Mouse (Mus musculus) megakaryocyte progenitor cell, adult 5-6 weeks (primary cell): Measurements from ENCODE around the gene Iqsec1. TPM values are rescaled to one million over a fixed set of nuclear protein-coding genes. Genes with fewer than 3 reads are reported as not detected.

ENCODE experiments used
- ATAC-seq: replicated peaks from 2 replicates; pipeline ENCODE4 v1.8.0; 2016; ENCODE audit warnings: mild to moderate bottlenecking, moderate TSS enrichment, inconsistent platforms; ENCODE audit not compliant: poor library complexity
- total RNA-seq, 2 experiments: library from RNA; stranded (forward) in 1 of 2; stranded (reverse) in 1 of 2; fragments of 157-497, 149-512 nt in 1 of 2; fragments of 200-1000 nt in 1 of 2; gene quantifications; 2 replicates each; pipeline versions ENCODE4 v1.2.3 to v1.2.4; 2015 to 2017

The Iqsec1 gene
- total RNA-seq, 2 experiments from 2014 or later: 3.5 to 32.5 TPM

DNA sequence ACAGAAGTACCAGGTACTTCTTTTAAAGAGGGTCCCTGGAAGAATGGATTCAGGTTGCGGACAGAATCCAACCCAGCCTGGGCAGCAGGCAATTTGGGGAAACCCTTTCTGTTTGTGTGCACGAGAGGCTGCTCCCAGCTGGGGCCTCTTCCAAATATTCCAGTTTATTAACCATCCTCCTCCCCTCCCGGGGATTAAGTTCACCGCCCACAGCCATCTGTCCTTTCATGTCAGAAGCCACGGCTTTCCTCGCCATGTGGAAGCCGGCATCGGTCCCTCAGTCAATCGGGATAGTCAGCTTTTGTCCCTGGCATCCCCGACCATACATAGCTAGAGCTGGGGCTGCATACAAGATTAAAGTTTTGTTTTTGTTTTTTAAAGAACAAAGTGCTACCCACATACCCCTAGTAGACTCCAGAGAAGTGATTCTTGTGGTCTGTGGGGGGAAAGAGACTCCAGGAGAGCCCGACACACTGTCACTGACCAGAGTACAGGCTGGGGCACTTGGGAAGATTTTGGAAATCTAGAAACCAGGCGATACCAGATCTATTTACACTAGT, 276.9 kb downstream of the Iqsec1 start:
- ATAC-seq: no peak

DNA sequence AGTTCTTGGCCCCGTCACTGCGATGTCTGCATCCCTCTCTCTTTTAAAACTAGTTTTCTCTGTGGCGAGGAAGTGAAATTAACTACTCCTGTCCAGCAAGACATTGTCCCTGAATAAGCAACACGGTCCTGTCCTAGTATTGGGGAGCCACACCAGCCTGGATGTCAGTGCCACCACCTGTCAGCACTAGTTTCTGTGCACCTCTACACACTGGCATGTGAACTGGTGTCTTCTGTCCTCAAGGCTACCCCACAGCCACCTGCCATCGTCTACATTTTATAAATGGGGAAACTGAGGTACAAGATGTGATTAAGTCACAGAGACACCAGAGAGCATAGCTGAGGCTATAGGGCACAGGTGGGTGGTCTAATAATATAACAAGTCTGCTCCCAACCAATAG, 277.7 kb downstream of the Iqsec1 start:
- no peak for ATAC-seq

DNA sequence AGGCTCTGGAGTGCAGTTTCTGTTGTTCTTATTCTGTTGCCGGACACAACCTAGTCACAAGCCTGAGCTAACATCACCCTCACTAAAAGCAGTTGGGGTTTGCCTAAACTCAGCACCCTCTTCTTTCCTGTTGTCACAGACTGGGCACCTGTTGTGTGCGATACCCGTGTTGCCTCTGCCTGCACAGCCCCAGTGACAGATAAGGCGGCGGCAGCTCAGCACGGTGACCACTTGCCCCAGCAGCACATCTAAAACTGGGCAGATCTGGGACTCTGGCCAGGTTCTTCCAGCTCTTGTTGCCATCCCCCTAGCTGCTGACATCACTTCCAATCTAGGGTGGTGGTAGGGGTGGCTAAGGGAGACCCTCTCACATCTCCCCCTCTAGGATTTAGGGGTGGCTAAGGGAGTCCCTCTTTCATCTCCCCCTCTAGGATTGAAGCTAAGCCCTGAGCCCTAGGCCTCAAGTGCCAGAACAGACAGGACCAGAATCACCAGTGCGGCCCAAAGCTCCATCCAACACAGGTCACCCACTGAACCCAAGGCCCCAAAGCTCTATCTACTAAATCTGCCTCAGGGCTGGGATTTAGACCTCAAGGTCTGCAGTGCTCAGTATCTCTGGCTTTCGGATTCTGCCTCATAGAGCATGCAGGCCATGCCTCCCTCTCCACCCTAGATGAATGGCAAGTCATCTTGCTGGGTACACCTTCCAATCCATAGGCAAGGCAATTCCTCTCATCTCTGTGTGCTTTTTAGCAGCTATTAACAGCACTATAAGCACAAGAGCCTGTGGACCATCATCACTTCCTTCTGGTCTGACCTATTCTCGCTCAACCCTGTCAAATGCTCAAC, 278.3 kb downstream of the Iqsec1 start:
- ATAC-seq: peak; percentile 78

DNA sequence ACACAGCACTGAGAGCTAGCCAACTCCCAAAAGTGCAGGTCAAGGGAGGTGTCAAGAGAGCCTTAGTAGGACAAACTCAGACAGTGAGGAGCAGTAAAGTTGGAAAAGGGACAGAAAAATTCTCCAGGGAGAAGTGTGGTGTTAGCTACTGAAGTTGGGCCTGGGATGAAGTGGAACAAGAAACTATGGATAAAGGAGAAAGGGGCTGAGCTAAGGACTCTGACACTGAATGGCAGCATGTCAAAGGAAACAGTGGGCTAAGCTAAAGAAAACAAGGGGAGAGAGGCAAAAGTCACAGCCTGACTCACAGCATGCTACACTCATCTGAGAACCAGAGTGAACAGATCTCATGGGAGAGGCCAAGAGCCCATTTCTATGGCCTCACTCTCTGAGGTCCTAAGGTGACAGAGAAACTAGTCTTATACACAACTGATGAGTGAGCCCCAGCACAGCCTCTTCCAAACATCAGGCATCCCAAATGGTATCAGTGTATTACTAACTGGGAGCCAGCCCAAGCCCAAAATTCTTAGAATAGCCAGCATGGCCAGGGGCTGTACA, 280.3 kb downstream of the Iqsec1 start:
- no peak for ATAC-seq

DNA sequence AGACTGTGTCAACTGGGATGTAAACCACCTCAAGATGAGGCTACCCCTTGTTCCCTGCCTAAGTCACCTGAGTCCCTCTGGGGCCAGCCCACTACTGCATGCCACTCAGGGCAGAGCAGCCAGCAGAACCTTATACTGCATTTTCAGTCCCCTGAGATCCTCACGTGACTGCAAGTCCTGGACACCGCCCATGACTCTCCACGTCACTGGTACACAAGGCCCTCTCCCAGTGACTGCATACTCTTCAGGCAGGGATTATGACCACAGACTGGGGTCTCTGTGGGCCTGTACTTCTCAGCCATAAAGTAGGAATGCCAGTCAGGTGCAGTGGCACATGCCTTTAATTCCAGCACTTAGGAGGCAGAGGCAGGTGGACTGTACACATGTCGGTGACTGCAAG, 281.3 kb downstream of the Iqsec1 start:
- ATAC-seq: no peak

DNA sequence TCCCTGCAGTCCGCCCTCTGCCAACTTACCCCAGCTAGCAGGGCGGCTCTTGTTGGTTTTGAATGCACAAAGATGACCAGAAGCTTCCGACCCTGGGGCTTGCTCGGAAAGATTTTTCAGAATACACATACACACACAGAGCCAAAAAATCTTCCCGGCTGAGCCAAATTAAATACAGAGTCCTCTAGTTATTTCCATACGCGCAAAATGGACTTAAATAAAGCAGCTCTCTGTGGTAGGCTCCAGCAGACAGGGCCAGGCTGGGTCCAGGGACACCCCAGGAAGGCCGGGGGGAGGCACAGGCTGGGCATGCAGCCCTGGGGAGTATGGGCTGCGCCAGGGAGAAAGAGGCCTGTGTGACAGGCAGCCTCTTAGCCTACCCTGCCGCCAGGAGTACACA, 282.0 kb downstream of the Iqsec1 start:
- ATAC-seq: no peak

DNA sequence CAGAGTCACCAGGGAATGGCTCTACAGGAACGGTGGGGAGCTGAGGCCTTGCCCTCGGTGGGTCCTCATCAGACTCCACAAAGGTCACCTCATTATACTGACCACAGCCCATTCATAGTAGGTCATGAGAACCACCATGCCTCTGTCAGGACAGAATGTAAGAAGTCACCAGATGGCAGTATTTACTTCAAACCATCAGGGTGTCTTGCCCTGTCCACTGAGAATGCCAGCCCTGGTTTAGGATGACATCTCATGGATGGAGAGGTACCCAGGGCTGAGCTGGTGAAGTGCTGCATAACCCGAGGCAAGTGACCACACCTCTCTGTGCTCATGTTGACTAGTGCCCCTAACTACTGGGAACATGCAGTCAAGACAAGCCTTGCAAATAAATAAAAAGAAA, 282.7 kb downstream of the Iqsec1 start:
- ATAC-seq: no peak

DNA sequence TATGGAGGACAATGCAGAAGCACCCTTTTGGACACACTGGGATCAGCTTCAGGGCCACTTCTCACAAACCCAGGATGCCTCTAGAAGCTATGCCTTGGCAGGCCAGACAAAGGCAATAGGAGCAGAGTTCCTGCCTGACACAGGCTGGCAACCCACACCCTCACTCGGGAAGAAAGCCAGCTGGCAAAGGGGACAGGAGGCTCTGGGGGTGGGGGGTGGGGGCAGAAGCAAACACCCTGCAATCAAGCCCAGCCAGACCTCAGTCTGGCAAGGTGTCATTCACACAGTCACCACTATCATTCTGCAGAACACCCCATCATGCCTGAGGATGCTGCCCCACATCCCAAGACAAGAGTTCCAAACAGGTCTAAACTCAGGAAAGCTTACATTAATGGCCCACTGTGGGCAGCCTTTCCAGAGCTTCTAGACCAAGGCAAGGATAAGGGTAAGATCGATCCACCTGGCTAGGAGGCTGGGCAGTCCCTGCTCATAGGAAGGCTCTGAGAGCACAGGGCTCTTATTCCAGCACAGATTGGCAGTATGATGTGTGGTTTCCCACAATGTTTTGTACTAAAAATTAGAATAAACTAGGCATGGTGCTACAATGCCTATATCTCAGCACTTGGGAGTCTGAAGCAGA, 283.7 kb downstream of the Iqsec1 start:
- peak; percentile 67 for ATAC-seq

DNA sequence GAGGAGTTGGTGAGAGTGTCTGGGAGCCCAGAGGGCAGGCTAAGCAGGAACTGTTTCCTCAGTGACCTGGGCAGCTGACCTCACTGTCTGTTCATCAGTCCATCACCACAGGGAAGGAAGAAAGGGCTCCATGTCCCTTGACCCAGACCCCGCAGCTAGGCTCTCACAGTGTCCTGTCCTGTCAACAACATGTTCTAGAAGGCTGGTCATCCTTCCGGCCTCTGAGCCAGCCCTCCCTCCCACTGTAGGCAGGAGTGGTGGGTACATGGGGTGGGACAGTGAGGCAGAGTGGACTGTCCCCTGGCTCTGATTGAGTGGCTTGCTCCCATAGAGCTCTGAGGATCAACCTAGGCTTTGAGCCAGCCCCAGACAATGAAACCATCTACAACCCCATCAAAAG, 284.7 kb downstream of the Iqsec1 start:
- ATAC-seq: no peak

DNA sequence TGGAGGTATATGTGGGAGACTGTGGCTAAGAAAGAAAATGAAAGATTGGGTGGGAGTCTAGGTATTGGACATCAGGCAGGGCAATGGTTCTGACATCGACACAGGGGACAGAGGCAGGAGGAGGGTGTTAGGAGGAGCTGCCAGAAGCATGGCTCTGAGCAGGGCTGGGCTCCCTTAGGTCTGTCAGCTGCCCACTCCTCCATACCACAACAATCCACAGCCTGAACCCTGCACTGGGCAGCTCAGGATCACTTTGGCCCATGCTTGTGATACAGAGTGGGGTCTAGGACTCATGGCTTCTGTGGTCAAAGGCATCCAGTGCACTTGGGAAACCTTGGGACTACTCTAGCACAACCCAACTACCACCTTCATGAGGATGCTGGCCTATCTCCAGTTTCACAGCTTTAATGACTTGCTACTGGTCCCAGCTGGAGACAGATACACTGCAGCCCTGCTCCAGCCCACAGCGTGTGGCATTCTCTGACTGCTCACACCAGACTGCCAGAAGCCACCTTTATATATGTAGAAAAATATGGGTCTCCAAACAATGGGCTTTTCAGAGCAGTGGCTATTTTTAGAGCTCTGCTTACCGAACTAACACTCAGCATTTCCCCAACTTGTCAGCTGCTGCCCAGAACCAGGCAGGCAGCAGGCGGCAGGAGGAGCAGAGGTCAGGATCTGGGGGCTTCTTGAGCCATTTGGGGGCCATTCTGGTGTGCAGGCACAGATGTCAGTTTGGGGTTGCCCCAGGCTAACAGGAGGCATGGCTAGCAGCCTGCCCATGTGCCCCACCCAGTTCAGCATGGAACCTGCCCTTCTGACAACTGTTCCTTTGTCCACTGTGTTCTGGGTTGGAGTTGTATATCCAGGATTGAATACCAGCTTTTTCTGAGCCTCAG, 285.4 kb downstream of the Iqsec1 start:
- no peak for ATAC-seq

DNA sequence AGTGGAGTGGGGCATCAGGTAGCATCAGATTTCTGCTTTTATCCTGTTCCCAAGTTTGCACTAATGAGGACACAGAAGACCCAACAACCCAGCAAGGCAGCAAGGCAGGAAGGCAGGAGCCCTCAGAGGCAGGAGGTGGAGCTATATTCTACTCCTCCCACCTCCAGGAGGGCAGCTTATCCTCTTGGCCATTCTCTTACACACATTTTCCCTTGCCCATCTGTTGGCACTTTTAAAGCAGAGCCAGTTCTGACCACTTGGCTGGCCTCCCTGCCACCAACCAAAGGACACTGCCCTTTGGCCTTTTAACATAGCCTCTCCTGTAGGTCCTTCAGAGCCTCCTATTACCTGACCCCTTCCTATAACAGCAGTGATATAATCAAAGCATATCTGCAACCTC, 286.3 kb downstream of the Iqsec1 start:
- no peak for ATAC-seq

DNA sequence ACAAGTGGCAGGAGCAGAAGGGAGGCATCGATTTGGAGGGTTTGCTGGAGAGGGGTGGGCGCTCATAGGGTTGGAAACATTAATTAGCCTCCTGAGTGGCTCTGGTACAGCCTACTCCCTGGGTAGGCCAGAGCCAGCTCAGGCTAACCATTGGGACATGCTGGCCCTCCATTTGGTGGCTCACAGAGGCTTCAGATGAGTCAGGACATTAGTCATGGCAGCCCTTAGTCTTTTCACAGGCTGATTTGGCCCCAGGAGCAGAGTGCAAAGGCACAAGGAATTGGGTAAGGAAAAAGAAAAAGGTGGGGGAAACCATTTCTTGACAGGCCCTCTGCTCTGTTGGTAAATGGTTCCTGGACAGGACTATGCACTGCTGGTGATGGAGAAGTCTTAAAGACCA, 287.1 kb downstream of the Iqsec1 start:
- no peak for ATAC-seq

DNA sequence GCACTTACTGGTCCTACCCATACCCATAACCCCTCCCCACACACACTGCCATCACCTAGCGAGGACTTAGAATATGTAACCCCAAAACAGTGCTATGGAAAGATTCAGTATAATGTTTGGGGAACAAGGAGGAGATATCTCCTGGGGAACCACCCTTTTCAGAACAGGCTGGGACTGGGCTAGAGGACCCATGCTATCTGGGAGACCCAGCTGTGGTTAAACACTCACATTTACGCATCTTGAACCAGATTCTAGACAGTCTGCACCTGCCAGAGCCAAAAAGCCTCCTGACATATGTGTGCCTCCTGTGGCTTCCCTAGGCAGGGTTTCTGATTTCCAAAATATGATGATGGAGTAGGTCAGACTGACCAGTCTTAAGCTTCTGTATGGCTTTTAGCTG, 287.7 kb downstream of the Iqsec1 start:
- ATAC-seq: peak; percentile 44

DNA sequence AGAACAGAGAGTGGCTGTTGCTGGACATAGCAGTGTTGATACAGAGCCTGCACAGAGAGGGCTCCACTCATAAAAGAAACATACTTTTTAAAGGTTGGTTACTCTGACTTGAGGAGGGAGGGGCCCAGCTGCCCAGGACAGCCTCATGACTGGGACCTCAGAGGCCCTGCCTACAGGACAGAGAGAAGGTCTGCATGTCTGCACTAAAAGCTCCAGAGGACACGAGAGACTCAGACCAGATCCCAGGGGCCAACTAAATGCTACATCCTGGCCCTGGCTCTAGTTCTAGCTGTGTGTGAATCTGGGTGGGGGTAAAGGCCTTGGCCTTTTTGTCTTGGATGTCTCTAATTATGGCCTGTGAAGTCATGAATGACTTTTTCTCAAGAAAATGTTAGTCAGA, 288.4 kb downstream of the Iqsec1 start:
- ATAC-seq: no peak

DNA sequence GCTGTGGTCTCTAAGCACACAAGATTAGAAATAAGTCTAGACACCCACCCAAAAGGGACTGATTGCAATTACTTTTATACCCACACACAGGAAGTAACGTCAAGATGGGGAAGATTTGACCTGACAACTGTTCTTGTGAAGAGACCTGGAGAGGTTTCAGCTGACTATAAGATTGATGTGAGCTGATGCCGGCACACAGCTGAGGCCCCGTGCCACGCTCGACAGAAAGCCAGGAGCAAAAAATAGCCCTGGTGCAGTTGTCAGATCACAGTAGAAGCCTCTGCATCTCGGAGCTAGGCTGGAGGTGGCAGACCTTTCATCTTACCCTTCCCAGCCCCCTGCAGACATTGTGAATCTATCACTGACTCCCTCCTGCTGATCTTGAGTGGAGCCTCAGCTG, 289.6 kb downstream of the Iqsec1 start:
- no peak for ATAC-seq

DNA sequence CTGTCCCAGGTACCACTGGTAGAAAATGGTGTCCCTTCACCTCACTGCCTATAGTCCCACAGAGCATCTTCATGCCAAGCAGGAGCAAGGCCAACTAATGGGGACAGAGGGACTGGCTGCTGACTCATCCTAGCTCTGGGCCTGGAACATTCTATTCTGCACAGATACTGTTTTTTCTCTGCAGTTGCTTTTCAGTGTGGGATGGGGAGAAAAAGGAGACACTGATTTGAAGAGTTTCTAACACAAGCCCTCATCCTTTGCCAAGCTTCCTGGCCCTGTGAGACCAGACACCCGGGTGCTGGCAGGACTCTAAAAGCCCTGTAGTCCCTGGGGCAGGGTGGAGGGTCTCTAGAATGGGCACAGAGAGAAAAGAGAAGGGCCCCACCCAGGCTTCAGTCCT, 292.7 kb downstream of the Iqsec1 start:
- ATAC-seq: no peak

DNA sequence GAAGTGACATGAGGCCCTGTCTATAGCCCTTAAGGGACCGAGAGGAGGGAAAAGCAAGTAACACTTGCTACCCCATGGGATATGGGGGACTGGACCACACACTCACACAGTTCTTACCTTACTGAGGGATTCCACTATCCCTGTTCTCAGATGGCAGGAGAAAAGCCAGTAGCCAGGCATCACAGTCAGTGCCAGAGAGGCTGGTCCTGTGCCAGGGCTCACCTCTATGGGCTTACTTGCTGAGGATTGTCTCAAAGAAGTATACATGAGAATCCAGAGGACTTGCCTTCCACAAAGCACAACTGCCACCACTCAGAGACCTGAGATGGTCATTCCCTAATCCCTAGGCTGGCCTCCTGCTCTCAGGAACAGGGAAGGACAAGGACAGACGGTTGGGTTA, 296.1 kb downstream of the Iqsec1 start:
- no peak for ATAC-seq

DNA sequence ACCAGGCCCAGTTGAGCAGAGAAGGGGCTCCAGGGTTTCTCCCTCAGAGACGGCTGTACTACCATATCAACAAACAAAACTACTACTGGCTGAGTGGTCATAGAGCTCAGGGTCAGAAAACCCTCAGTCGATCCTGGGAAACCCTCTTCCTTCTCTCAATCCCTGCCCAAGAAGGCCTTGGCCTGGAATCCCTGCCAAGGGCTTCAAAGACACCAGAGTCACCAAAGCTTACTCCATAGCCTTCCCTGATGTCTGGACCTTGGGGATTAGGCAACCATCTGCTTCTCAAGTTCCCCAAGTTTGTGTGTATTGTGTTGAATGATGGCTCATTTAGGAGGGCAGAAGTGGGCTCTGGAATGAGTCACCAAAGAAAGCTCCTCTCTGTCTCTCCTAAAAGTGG, 296.6 kb downstream of the Iqsec1 start:
- ATAC-seq: no peak

DNA sequence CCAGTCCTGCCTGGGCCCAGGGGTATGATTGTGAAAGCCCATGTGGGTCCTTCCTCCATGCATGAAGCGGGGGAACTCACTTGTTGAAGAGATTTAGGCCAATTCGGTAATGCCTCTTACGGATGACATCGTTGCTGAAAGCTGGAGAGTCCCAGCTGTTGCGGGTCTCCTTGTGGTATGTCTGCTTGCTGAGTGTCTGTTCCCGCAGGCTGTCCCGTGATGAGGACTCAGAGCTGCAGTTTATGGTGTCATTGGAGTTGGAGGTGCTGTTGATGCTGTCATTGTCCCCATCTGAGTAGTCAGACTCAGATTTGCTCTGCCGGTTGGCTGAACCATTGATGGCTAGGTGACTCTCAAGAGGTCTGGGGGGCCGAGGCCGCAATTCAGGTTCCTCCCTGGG, 299.0 kb downstream of the Iqsec1 start:
- no peak for ATAC-seq

DNA sequence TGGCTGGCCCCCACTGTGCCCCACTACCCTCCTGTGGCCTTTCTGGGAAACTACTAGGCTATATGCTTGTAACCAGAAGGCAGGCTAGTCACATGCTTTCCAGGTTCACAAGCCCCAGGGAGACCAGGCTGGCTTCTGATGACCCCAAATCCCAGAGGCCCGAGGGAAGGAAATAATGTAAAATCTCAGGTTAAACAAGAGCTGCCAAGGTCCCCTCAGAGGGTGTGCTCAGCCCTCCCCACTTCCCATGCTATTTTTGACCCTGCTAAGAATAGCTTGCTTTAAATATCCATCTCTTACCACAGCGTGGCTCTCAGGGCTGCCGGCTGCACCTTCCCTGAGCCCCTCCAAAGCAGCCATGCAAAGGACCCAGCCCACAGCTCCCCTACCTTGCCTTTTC, 299.7 kb downstream of the Iqsec1 start:
- 0 out of 2 replicates have a peak, but pooled peaks have one; percentile 17 for ATAC-seq

DNA sequence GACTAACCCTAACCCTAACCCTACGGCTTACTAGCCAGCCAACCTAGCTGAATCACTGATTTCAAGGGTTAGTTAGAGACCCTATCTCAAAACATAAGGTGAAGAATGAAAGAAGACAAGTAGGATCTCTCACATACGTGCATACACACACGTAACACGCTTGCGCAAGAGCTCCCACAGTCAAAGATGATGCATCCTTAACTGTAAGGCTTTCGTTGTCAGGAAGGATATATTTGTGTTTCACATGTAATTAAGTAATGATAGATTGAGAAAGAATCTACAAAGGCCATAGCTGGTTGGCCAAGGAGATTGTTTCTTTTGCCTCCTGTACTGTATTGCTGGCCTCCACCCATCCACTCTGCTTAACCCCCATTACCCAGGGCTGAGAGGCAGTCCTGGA, 300.5 kb downstream of the Iqsec1 start:
- ATAC-seq: peak; percentile 43
